Mouse (Mus musculus): ENCODE results near the gene Abi1. TPM values are rescaled to one million over a fixed set of nuclear protein-coding genes. Genes with fewer than 3 reads are reported as not detected.
A peak's percentile ranks its signal among the peaks of the same experiment; 100 is the strongest.

The Abi1 gene
- polyA plus RNA-seq, 1 experiment from 2014 or later, result 43.7 TPM

- Histone ChIP-seq H3K27ac (replicated peaks; ENCODE audit: low read depth, low read length) (peak overlapping the region; percentile 84), H3K27me3 (ENCODE audit: control insufficient read depth, insufficient read depth, low read length) (no peaks in the 10 kb centered on the region), H3K36me3 (ENCODE audit: control insufficient read depth, insufficient read depth, low read length) (no peaks in the 10 kb centered on the region), H3K4me3 (ENCODE audit: low read depth, low read length) (peak overlapping the region; percentile 62), H3K9me3 (ENCODE audit: control insufficient read depth, low read length) (no peaks in the 10 kb centered on the region), H3K4me1 (ENCODE audit: control insufficient read depth, insufficient read depth, low read length) (no peaks in the 10 kb centered on the region), H3K4me2 (ENCODE audit: low read depth, severe bottlenecking) (peak overlapping the region; percentile 97), H3K9ac (ENCODE audit: low read length) (peak overlapping the region; percentile 80)
- DNase-seq (ENCODE audit: low spot score) (peak; percentile 95), ATAC-seq (ENCODE audit: insufficient number of reproducible peaks, low FRiP score, low TSS enrichment, low read depth) (peak; percentile 88)
- WGBS, result under 1% methylated on average over 50 of the region's 50 CpGs
Measured at GRCm38 (mm10) chr2:23068894-23069744, 29.1 kb upstream of the Abi1 start.

- no peaks in the 10 kb centered on the region for H3K9me3 ChIP-seq (ENCODE audit: control insufficient read depth, low read length)
- H3K27ac ChIP-seq (replicated peaks; ENCODE audit: low read depth, low read length), result peak overlapping the region; percentile 84
- WGBS, result under 1% methylated on average over 21 of the region's 21 CpGs
- H3K4me1 ChIP-seq (ENCODE audit: control insufficient read depth, insufficient read depth, low read length), result no peaks in the 10 kb centered on the region
- peak overlapping the region; percentile 62 for H3K4me3 ChIP-seq (ENCODE audit: low read depth, low read length)
- peak overlapping the region; percentile 97 for H3K4me2 ChIP-seq (ENCODE audit: low read depth, severe bottlenecking)
- H3K27me3 ChIP-seq (ENCODE audit: control insufficient read depth, insufficient read depth, low read length), result no peaks in the 10 kb centered on the region
- no peak for DNase-seq (ENCODE audit: low spot score)
- no peaks in the 10 kb centered on the region for H3K36me3 ChIP-seq (ENCODE audit: control insufficient read depth, insufficient read depth, low read length)
- ATAC-seq (ENCODE audit: insufficient number of reproducible peaks, low FRiP score, low TSS enrichment, low read depth), result peak; percentile 62
- peak overlapping the region; percentile 80 for H3K9ac ChIP-seq (ENCODE audit: low read length)
Measured at GRCm38 (mm10) chr2:23068370-23068737, 28.3 kb upstream of the Abi1 start.

DNA sequence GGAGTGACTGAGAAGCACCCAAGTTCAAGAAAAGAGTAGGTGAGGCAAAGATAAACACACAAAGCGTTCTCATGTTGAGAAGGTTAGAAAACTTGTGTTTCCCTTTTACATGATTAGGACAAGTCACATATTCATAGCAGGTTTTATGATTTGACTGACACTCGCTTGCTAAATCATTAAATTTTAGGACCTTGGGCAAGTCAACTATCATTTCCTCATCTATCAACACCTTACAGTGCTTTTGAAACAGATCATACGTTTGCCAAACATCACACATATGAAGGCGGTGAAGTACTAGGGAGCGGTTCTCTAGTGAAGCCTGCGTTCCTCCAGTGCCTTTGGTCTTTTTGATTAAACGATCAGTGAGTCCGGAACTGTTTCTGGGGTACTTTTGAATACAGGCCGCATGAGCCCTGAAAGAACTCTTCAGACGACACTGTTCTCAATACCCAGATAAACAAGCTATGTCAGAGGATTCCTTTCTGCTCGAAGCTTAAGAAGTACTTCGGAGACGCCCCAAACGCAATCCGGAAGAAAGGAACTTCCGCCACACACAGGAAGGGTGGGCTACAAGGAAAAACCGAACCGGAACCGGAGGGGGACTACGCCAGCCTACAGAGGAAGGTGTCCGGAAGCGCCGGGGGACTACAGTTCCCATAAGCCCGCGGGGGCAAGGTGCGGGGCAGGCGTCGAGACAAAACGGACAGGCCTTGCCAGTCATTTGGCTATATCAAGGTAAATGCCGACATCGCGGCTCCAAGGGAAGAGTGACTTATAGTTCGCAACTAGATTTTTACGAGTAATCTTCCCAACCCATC, 27.7 kb upstream of the Abi1 start, which contains the start of gene Acbd5:
Gene Acbd5, plus strand, starts transcription at position 616 of the 818 bp plus-strand sequence.
- no peaks in the 10 kb centered on the region for H3K36me3 ChIP-seq (ENCODE audit: control insufficient read depth, insufficient read depth, low read length)
- H3K4me3 ChIP-seq (ENCODE audit: low read depth, low read length), result peak within 1 kb of the TSS; percentile 62
- H3K4me1 ChIP-seq (ENCODE audit: control insufficient read depth, insufficient read depth, low read length), result no peaks in the 10 kb centered on the region
- peak; percentile 94 for DNase-seq (ENCODE audit: low spot score)
- H3K27me3 ChIP-seq (ENCODE audit: control insufficient read depth, insufficient read depth, low read length), result no peaks in the 10 kb centered on the region
- 2% methylated on average over 34 of the region's 34 CpGs for whole genome bisulfite sequencing
- peak within 1 kb of the TSS; percentile 80 for H3K9ac ChIP-seq (ENCODE audit: low read length)
- H3K9me3 ChIP-seq (ENCODE audit: control insufficient read depth, low read length), result no peaks in the 10 kb centered on the region
- ATAC-seq (ENCODE audit: insufficient number of reproducible peaks, low FRiP score, low TSS enrichment, low read depth), result peak; percentile 91
- peak within 1 kb of the TSS; percentile 84 for H3K27ac ChIP-seq (replicated peaks; ENCODE audit: low read depth, low read length)
- H3K4me2 ChIP-seq (ENCODE audit: low read depth, severe bottlenecking), result peak within 1 kb of the TSS; percentile 97

GRCm38 (mm10) chr2:23052523-23052922, 12.5 kb upstream of the Abi1 start:
- DNase-seq (ENCODE audit: low spot score) (no peak), ATAC-seq (ENCODE audit: insufficient number of reproducible peaks, low FRiP score, low TSS enrichment, low read depth) (no peak)
- no peaks in the 10 kb centered on the region for H3K27me3 ChIP-seq (ENCODE audit: control insufficient read depth, insufficient read depth, low read length)
- H3K9ac ChIP-seq (ENCODE audit: low read length), result no peak overlapping the region
- no peak overlapping the region for H3K4me3 ChIP-seq (ENCODE audit: low read depth, low read length)
- H3K36me3 ChIP-seq (ENCODE audit: control insufficient read depth, insufficient read depth, low read length), result no peaks in the 10 kb centered on the region
- no peaks in the 10 kb centered on the region for H3K9me3 ChIP-seq (ENCODE audit: control insufficient read depth, low read length)
- H3K4me2 ChIP-seq (ENCODE audit: low read depth, severe bottlenecking), result no peak overlapping the region
- no peak overlapping the region for H3K27ac ChIP-seq (replicated peaks; ENCODE audit: low read depth, low read length)
- WGBS, result 79% methylated on average over 6 of the region's 6 CpGs
- no peaks in the 10 kb centered on the region for H3K4me1 ChIP-seq (ENCODE audit: control insufficient read depth, insufficient read depth, low read length)

DNA sequence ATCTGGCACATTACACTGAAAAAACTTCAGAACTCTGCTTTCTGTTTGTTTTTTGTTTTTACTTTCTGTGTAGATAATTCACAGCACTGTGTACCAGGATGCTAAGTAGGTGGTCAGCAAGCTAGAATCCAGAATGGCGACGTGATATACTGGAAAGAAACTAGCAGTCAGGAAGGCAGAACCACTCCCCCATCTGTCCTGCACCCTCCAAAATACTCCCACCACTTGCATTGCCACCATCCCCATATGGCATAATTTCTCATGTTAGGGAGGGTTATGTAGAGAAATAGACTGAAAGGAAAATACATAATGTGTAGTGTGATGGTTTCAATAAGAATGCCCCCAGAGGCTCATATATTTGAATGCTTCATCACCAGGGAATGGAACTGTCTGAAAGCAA, 11.8 kb upstream of the Abi1 start:
- DNase-seq (ENCODE audit: low spot score), result no peak
- Histone ChIP-seq H3K4me2 (ENCODE audit: low read depth, severe bottlenecking) (no peak overlapping the region), H3K4me3 (ENCODE audit: low read depth, low read length) (no peak overlapping the region), H3K9me3 (ENCODE audit: control insufficient read depth, low read length) (no peaks in the 10 kb centered on the region), H3K4me1 (ENCODE audit: control insufficient read depth, insufficient read depth, low read length) (no peaks in the 10 kb centered on the region), H3K27ac (replicated peaks; ENCODE audit: low read depth, low read length) (no peak overlapping the region), H3K9ac (ENCODE audit: low read length) (no peak overlapping the region), H3K36me3 (ENCODE audit: control insufficient read depth, insufficient read depth, low read length) (no peaks in the 10 kb centered on the region), H3K27me3 (ENCODE audit: control insufficient read depth, insufficient read depth, low read length) (no peaks in the 10 kb centered on the region)
- ATAC-seq (ENCODE audit: insufficient number of reproducible peaks, low FRiP score, low TSS enrichment, low read depth), result no peak
- WGBS, result 72% methylated on average over 2 of the region's 2 CpGs

- no peak for DNase-seq (ENCODE audit: low spot score)
- no peaks in the 10 kb centered on the region for H3K36me3 ChIP-seq (ENCODE audit: control insufficient read depth, insufficient read depth, low read length)
- no peaks in the 10 kb centered on the region for H3K27me3 ChIP-seq (ENCODE audit: control insufficient read depth, insufficient read depth, low read length)
- H3K4me3 ChIP-seq (ENCODE audit: low read depth, low read length), result no peak overlapping the region
- H3K9me3 ChIP-seq (ENCODE audit: control insufficient read depth, low read length), result no peaks in the 10 kb centered on the region
- no peak overlapping the region for H3K4me2 ChIP-seq (ENCODE audit: low read depth, severe bottlenecking)
- H3K27ac ChIP-seq (replicated peaks; ENCODE audit: low read depth, low read length), result no peak overlapping the region
- no peaks in the 10 kb centered on the region for H3K4me1 ChIP-seq (ENCODE audit: control insufficient read depth, insufficient read depth, low read length)
- no peak for ATAC-seq (ENCODE audit: insufficient number of reproducible peaks, low FRiP score, low TSS enrichment, low read depth)
- no peak overlapping the region for H3K9ac ChIP-seq (ENCODE audit: low read length)
Measured at GRCm38 (mm10) chr2:23048006-23048405, 8.0 kb upstream of the Abi1 start.

GRCm38 (mm10) chr2:23045703-23046102, 5.7 kb upstream of the Abi1 start:
- Histone ChIP-seq H3K9me3 (ENCODE audit: control insufficient read depth, low read length) (no peaks in the 10 kb centered on the region), H3K4me1 (ENCODE audit: control insufficient read depth, insufficient read depth, low read length) (no peaks in the 10 kb centered on the region), H3K27me3 (ENCODE audit: control insufficient read depth, insufficient read depth, low read length) (no peaks in the 10 kb centered on the region), H3K4me2 (ENCODE audit: low read depth, severe bottlenecking) (no peak overlapping the region), H3K9ac (ENCODE audit: low read length) (no peak overlapping the region), H3K27ac (replicated peaks; ENCODE audit: low read depth, low read length) (no peak overlapping the region), H3K36me3 (ENCODE audit: control insufficient read depth, insufficient read depth, low read length) (no peaks in the 10 kb centered on the region), H3K4me3 (ENCODE audit: low read depth, low read length) (no peak overlapping the region)
- DNase-seq (ENCODE audit: low spot score) (no peak), ATAC-seq (ENCODE audit: insufficient number of reproducible peaks, low FRiP score, low TSS enrichment, low read depth) (no peak)
- WGBS, result 44% methylated on average over 1 of the region's 1 CpGs

- 98% methylated on average over 3 of the region's 3 CpGs for WGBS
Measured at GRCm38 (mm10) chr2:23042189-23042588, 2.1 kb upstream of the Abi1 start.

More at GRCm38 (mm10) chr2:23042189-23042588, 2.1 kb upstream of the Abi1 start:
- Histone ChIP-seq H3K9ac (ENCODE audit: low read length) (no peak overlapping the region), H3K27ac (replicated peaks; ENCODE audit: low read depth, low read length) (no peak overlapping the region), H3K36me3 (ENCODE audit: control insufficient read depth, insufficient read depth, low read length) (no peaks in the 10 kb centered on the region), H3K4me2 (ENCODE audit: low read depth, severe bottlenecking) (no peak overlapping the region), H3K9me3 (ENCODE audit: control insufficient read depth, low read length) (no peaks in the 10 kb centered on the region), H3K4me3 (ENCODE audit: low read depth, low read length) (no peak overlapping the region), H3K27me3 (ENCODE audit: control insufficient read depth, insufficient read depth, low read length) (no peaks in the 10 kb centered on the region), H3K4me1 (ENCODE audit: control insufficient read depth, insufficient read depth, low read length) (no peaks in the 10 kb centered on the region)
- ATAC-seq (ENCODE audit: insufficient number of reproducible peaks, low FRiP score, low TSS enrichment, low read depth), result no peak
- no peak for DNase-seq (ENCODE audit: low spot score)

Data from limb, embryonic 11.5 days (tissue).